Mouse (Mus musculus): Measurements from ENCODE around the gene Nckap1l. TPM values are rescaled to one million over a fixed set of nuclear protein-coding genes. Genes with fewer than 3 reads are reported as not detected.

The Nckap1l gene
- total RNA-seq, 2 experiments from 2014 or later = 77.4 to 107 TPM

DNA sequence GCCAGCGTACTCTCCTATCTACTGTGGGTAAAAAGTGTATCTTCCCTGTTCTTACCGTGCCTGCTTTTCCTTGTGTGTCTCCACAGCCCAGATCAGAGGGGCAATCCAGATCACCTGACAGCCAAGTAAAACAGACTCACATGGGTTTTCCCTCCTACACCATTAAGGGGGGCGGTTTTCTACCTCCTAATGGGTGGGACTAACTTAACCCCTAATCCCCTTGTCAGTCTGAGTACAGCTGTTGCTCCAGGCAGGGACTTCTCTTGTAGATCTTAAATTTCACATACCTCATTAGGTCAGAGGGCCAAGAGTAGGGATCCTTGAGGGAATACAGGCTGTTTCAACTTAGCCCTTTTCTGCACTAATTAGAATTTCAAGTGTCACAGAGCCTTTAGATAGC, 44.6 kb downstream of the Nckap1l start:
- no peak for ATAC-seq (replicated peaks; ENCODE audit: poor library complexity, severe bottlenecking)

DNA sequence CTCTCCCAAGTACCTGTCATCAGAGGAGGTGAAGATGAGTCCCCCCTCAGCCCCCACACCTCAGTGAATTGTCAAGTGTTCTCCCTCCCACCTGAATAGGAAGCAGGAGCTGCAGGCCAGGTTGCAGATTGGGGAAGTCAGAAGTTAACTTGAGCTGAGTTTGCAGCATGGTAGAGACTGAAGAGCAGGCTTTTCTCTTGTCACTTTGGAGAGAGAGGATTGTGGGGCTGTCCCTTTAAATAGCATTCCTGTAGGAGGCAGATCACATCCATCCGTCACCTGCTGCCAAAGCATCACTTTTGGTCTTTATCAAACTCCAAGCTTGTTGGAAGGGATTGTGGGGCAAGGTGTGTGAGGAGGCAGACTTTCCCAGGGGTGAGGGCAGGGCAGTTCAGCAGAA, 47.1 kb downstream of the Nckap1l start:
- ATAC-seq (replicated peaks; ENCODE audit: poor library complexity, severe bottlenecking) = no peak

DNA sequence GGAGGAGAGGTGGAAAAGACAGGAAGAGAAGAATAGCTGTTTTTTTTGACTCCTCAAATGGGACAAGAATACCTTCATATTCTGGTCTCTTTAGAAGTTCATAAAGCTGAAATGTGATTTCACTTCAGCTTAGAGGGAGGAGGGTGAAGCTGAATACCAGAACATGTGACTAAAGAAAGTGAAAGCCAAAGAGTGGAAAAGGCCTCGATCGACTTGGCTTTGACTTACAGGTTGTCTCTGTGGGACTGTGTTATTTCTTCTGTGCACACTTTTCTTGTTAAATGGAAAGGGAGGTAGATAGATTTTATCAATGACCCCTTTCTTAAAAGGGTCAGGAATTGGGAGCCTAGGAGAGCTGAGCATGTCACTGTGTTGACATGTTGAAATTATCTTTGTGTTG, 47.6 kb downstream of the Nckap1l start:
- ATAC-seq (replicated peaks; ENCODE audit: poor library complexity, severe bottlenecking) = no peak

DNA sequence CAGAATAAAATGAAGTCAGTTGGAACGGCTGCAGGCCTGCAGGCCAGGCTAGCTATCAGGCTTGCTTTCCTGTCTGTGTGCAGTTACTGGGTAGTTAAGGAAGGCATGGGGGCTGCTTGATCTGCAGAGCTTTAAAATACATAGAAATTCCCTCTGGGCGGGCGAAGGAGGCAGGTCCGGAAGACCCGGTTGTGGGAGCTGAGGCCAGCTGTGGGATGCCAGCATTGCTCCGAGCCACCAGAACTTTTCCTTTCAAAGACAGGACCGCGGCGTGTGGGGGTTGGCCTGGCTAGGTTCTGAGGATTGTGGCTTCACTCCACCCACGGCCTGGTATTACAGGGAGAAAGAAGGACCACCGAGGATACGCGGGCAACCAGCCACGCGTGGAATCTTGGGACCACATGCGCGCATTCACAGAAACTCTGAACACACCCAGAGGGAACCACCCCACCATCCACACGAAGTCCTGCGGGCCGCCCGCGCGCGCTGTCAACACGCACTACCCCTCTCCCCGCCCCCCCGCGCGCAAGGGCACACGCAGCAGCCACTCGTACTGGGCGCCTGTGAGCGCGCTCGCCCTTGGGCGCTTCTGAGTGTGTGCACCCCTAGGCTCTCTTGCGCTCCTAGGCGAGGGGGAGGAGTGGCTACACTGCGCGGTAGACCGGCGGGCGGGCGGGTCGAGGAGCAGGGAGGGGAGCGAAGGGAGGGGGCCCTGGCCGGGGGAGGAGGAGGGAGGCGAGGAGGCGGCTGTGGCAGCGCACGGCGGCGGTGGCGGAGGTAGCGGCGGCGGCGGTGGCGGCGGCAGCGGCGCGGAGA, 49.0 kb downstream of the Nckap1l start, which contains the start of gene Pde1b:
TSS of gene Pde1b (plus strand) at position 600 of the 816 bp plus-strand sequence.
- ATAC-seq (replicated peaks; ENCODE audit: poor library complexity, severe bottlenecking) = peak; percentile 76

DNA sequence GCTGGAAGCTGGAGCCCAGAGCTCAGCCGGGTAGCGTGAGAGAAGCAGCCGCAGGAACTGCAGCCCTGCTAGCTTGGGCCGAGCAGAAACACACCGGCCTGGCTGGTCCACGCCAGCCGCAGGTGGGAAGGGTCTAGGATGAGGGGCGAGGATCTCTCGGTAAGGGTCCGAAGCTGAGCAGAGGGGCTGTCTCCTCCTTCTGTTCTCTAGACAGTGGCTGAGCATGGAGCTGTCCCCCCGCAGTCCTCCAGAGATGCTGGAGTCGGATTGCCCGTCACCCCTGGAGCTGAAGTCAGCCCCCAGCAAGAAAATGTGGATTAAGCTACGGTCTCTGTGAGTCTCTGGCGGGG, 49.6 kb downstream of the Nckap1l start:
- ATAC-seq (replicated peaks; ENCODE audit: poor library complexity, severe bottlenecking) = no peak

DNA sequence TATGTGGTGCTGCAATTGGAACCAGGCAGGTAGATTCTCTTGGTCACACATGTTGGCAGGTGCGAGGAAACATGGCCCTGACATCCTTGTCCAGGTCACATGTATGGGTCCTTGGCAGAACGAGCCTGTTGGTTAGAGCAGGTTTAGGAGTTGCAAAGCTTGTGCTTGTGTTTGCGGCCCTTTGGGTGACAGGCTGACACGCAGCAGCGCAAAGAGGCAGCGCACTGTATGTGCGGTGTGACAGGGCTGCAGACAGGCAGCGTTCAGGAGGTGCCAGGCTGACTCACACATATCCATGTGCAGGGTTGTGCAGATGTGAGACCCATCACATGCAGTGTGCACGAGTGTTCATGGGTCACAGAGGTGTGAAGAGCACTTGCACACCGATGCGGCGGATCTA, 50.1 kb downstream of the Nckap1l start:
- ATAC-seq (replicated peaks; ENCODE audit: poor library complexity, severe bottlenecking) = no peak

DNA sequence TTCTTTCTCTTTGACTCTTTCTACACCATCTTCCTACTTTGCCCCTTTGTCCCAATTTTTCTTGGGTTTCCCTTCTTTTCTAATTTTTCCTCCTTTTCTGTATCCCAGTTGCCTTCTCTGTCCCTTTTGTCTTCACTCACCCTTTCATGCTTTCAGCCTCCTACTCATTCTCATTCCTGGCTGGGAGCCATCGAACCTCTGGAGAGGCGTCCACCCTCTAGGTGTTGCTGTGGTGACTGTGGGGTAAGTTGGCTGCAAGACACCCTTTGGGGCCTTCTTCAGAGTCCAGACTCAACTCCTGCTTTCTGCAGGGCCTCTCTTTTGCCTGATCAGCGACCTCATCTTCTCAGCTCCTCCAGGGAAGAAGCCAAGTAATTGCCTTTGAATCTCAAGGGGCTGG, 55.7 kb downstream of the Nckap1l start:
- ATAC-seq (replicated peaks; ENCODE audit: poor library complexity, severe bottlenecking) = no peak

DNA sequence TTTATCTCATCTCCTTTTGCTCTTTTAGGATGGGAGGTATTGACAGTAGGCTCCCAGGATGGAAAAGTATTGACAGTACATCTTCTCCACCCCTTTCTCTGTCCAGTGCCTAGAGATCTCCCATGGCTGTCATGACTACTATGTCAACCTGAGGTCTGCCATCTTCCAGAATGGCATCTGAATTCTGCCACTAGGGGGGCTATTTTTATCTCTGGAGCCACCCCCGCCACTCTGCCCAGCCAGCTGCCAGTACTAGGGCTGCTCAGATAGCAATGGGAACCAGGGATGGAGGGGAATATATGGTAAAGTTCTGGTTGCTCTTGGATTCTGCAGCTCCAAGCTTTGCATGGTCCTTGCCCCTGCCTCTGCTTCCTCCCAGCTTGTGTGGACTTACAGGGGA, 58.1 kb downstream of the Nckap1l start:
- no peak for ATAC-seq (replicated peaks; ENCODE audit: poor library complexity, severe bottlenecking)

DNA sequence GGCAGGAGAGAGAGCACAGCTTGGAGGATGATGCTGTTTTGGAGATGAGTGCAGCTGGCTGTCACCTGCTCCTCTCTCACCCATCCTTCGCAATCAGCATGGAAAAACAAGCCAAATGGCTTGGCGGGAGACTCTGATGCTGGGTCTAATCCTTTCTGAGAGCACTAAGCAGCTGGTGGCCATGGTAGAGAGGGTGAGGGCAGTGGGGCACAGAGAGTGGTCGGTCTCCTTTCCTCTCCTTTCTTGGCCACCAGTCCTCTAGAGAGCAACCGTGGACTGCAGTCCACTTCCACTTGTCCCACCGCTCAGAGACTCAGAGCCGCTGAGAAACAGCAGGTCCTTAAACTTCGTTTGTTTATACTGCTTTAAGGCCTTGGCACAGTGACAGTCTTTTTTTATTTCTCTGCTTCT, 60.0 kb downstream of the Nckap1l start:
- ATAC-seq (replicated peaks; ENCODE audit: poor library complexity, severe bottlenecking) = no peak; the same call in 1 of the 2 replicates

DNA sequence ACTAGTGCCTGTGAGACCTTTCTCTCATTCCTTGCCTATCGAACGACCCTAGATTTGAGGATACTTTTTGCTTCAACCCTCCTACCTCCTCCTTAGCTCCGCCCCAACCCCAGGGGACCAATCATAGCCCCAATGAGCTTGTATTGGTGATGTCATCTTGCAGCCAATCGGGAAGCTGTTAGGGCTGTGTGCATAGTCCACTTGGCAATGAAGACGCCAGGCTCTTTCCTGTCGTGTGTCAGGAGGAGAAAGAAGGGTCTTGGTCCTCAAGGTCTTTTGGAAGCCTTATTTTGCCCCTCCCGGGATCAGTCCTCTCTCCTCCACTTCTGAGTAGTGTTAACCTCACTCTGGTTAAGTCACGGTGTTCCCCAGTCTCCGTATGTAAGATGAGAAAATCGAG, 60.5 kb downstream of the Nckap1l start:
- peak; percentile 86 for ATAC-seq (replicated peaks; ENCODE audit: poor library complexity, severe bottlenecking)

DNA sequence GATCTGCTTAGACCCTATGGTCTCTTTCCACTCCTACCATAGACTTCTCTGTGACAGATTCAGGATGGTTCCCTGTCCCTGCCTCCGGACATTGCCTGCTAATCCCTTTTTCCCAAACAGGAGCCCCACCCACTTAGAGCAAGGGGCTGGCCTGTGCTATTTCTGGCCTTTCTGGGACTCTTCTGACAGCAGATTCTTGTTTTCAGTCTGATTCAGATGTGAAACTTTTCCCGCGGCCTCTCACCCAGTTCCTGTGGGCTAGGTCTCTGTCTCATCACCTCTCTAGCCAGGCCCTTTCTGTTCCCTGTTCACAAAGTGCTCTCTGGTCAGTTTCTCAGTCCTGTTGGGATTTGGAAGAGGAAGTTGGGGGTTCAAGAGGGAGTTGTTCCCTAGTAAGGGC, 61.3 kb downstream of the Nckap1l start:
- ATAC-seq (replicated peaks; ENCODE audit: poor library complexity, severe bottlenecking) = peak; percentile 33; the same call in 1 of the 2 replicates

DNA sequence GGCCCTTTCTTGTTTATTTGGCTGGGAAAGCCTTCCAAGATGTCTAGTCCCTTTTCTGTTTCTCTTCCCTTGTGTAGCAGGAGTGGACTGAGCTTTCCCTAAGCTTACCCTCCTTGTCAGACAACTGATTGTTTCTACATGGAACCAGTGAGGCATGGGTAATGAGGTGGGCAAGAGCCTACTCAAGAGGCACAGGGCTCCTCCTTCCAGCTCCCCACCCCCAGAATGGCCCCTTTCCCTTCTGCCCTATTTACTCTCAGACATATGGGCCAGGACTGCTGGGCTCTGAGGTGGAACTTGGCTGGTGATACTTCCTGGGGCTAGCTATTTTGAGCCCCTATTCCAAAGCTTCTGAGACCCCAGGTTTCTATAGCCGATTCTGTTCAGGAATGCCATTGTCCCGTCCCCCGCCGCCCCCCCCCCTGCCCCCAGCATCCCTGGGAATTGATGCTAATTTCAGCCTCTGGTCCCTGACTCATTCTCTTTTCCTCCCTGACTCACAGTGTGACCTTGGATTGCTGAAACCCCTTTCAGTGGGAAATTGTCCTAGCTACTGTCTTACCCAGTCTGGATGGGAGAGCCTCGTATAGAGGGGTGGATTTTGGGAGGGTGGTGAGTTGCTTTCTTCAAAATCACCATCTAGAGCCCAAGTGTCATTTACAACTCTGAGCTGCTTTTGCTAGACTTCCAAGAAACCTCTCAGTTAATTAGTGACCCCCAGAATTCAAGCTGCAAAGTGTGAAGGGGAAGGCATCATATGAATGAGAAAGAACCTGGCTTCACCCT, 65.2 kb downstream of the Nckap1l start:
- ATAC-seq (replicated peaks; ENCODE audit: poor library complexity, severe bottlenecking) = no peak

DNA sequence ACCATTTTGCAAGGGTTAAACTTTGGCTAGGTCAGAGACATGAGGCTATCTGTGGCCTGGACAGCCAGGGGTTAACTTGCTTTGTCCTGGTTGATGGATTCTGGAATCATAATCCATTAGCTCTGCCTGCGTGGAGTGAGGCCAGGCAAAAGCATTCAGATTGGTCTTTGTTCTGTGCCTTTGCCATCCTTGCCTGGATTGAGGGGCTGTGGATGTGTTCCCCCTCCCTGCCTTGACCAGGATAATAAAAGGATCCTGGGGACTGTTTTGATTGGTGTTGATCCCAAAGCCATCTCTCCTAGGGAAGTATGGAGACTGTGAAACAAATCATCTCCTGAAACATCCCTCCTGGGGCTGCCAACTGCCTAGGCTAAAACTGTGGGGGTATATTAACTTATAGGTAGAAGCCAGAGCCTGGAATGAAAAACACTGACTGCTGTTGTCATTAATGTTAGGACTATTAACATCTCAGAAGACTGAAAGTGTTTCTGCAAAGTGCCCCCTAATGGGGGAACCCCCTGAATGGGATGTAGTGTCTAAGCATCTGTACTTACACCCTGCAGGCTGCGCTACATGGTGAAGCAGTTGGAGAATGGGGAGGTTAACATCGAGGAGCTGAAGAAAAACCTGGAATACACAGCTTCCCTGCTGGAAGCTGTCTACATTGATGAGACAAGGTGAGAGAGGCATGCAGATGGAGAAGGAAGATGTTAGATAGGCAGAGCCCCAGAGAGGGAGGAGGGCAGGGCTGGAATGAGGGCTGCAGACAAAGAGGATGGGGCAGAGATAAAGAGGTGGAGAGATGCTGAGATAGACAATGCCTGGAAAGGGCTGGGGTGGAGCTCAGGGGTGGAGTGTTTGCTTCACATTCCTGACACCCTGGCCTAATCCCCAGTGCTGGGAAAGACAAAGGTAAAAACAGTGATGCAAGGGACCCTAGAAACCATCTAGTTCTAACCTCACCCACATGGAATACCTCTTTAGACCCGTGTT, 66.1 kb downstream of the Nckap1l start:
- ATAC-seq (replicated peaks; ENCODE audit: poor library complexity, severe bottlenecking) = no peak

DNA sequence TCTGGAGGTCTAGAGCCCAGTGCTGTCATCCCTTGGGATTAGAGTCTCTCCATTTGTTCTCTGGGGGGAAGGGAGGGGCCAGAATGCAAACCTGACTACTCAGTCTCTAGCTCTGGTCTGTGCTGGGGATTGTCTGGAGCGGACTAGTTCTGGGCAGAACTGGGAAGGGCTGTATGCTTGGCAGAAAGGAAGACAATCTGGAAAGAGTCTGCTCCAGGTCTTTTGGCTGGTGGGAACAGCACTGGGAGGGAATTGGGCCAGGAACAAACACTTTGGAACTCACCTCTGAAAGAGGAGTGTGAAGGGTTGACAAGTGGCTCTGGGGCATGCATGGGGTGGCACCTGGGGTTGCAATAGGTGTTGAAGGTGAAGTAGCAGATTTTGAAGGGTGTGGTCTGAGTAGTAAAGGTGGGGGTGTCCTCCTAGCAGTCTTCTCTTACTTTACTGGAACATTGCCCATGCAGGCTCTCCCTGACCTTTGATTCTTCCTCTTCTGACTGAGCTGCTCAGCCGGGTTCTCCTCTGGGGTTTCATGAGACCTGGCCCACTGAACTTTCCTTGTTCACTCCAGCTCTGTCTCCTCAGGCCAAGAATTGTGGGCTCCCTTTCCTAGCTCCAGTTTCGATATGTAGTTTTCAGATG, 69.0 kb downstream of the Nckap1l start:
- no peak for ATAC-seq (replicated peaks; ENCODE audit: poor library complexity, severe bottlenecking)

DNA sequence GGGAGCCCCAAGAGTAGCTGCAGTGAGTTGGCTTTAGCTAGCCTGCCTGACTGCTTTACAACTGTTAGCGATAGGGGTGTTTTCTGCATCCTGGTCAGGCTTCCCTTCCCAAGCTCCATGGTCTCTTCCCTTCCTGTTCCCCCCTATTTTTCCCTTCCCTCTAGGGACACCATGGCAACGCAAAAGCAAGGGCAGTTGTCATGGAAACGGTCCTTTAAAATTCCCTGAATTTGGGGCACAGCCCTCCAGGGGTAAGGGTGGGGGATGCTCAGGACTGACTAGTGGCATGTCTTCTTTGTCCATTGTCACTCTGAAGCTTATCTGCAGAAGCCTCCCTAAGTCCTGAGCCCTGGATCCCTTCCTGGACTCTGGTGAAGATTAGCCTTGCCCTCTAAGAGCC, 69.6 kb downstream of the Nckap1l start:
- ATAC-seq (replicated peaks; ENCODE audit: poor library complexity, severe bottlenecking) = no peak

DNA sequence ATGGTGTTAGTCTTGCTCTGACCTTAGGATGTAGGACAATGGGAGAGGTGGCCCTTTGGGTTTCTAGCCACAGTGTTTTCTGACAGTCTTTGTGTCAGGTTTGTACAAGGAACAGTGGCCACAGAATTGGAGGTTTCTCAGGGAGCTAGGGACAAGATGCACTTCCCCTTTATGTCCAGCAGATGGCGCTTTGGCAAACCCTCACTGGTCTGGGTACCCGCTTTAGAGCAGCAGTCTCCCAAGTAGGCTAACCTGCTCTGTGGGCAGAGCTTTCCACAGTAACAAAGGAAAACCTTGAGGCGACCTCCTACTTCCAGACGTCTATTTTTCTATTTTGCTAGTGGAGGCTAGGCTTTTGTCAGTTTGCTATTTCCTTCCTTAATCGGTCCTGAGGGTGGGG, 76.8 kb downstream of the Nckap1l start:
- ATAC-seq (replicated peaks; ENCODE audit: poor library complexity, severe bottlenecking) = peak; percentile 70

DNA sequence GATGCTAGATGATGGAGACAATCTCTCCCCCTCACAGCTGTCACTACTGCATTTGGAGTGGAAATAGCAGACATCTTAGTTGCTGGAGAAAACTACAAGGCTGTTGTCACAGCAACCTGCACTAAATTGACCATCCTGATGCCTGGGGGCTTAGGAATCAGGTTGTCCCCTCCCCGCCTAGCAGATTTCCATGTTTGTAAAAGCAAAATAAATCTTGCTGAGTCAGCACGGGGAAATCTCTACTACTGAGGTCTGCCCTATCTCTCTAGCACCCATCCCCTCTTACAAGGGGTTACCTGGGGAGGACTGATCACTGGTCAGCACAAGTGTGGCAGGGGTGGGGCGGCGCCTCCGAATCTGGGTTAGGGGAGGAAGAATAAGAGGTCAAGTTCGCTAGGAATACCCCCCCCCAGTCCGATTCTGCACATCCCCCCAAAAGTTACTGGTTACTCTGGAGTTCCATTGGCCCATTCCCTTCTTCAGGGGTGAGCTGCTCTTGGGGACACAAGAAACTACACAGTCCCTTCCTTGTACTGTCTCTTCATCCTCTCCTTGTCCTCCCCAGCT, 80.5 kb downstream of the Nckap1l start:
- ATAC-seq (replicated peaks; ENCODE audit: poor library complexity, severe bottlenecking) = no peak

DNA sequence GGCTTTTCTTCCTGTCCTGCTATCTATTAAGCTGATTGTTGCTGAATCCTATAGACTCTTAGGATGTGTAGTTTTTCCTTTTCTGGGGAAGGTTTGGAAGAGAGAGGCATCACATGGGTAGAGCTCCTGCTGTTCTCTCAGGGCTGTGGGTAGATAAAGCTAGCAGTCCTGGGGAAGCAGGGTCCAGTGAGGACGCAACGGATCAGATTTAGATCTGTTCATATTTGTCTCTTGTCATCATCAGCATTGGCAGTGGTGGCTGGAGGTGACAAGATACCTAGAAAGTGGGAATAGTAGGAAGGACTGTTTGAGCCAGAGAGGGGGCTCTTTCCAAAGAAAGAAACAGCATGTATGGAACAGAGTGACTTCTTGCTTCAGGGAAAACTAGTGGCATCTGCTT, 81.4 kb downstream of the Nckap1l start:
- ATAC-seq (replicated peaks; ENCODE audit: poor library complexity, severe bottlenecking) = no peak

DNA sequence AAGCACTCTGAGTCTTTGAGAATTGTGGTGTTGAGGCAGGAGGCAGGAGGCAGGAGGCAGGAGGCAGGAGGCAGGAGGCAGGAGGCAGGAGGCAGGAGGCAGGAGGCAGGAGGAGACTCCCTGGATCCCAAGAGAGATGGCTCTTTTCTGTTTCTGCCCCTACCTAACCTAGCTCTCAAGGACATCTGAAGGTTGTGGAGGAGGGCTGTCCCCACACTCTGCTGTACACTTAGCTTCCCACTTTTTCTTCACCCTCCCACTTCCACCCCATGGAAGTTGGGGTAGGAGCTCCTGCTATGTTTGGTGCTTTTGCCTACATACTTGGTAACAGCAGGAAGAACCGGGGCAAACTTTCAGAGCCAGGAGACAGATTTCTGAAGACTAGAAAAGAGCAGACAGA, 82.2 kb downstream of the Nckap1l start:
- ATAC-seq (replicated peaks; ENCODE audit: poor library complexity, severe bottlenecking) = no peak

DNA sequence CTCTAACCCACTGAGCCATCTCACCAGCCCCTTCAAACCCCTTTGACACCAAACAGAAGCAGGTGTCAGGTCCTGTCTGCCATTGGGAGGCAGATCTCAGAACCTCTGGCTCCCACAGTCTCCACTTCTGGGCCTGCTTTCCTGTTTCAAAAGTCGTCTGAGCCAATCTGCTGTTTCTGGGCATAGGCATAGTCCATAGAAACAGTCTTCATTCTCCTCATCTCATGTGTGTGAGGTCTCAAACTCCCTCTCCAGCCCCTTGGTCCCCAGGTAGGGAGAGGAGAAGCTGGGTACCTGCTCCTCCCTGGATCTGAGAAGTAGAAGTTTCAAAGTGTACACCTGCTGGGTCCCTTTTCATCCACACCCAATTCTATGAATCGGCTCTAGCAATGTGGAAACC, 82.9 kb downstream of the Nckap1l start:
- no peak for ATAC-seq (replicated peaks; ENCODE audit: poor library complexity, severe bottlenecking)
